Mouse (Mus musculus) CH12.LX (cell line): ENCODE data around the gene Ptprg. TPM values are rescaled to one million over a fixed set of nuclear protein-coding genes. Genes with fewer than 3 reads are reported as not detected.

Experiments used
- DNase-seq: peaks from one replicate; pipeline ENCODE4 v3.0.0-alpha.2; 2013; ENCODE audit errors: extremely low read depth
- H3K27ac ChIP-seq: 2 replicates; pipeline ENCODE4 v1.5.1; 2012; ENCODE audit warnings: low read depth, mild to moderate bottlenecking, control low read depth, moderate library complexity; ENCODE audit not compliant: insufficient read depth
- H3K27me3 ChIP-seq: replicated peaks from 2 replicates; pipeline ENCODE3; 2012; ENCODE audit warnings: inconsistent platforms
- H3K36me3 ChIP-seq, 2 experiments: replicated peaks in 1 of 2; 2 replicates each; pipeline versions ENCODE3 to v1.6.1; 2012; ENCODE audit warnings: inconsistent platforms in 1 of 2, low read length in 1 of 2, mild to moderate bottlenecking in 1 of 2, mixed read lengths in 1 of 2, moderate library complexity in 1 of 2; ENCODE audit not compliant: control insufficient read depth in 1 of 2, insufficient read depth in 1 of 2
- H3K4me1 ChIP-seq, 2 experiments: 2 replicates each; pipeline ENCODE4 v1.6.1; 2012; ENCODE audit warnings: inconsistent platforms in 1 of 2, moderate library complexity in 1 of 2; ENCODE audit not compliant: insufficient read depth in 2 of 2, control insufficient read depth in 1 of 2
- H3K4me2 ChIP-seq: 2 replicates; pipeline ENCODE4 v1.6.1; 2012; ENCODE audit warnings: low read depth, mild to moderate bottlenecking, control low read depth; ENCODE audit not compliant: poor library complexity, insufficient read depth, severe bottlenecking
- H3K4me3 ChIP-seq, 3 experiments: fragments of 150-350 bp in 1 of 3; sonication (generic) in 1 of 3; replicated peaks in 1 of 3; 2 replicates each; pipeline versions ENCODE3 to v1.5.1; 2011 to 2012; ENCODE audit warnings: low read depth in 2 of 3, low read length in 2 of 3, mild to moderate bottlenecking in 2 of 3, moderate library complexity in 2 of 3, control low read depth in 1 of 3, improper control_type of control experiment in 1 of 3, inconsistent platforms in 1 of 3, mixed read lengths in 1 of 3; ENCODE audit not compliant: poor library complexity in 1 of 3
- H3K79me2 ChIP-seq: replicated peaks from 2 replicates; pipeline ENCODE4 v1.6.1; 2012; ENCODE audit warnings: mild to moderate bottlenecking, moderate library complexity; ENCODE audit not compliant: control insufficient read depth, poor library complexity, insufficient read depth, severe bottlenecking; ENCODE audit errors: extremely low read depth
- H3K9ac ChIP-seq: 2 replicates; pipeline ENCODE4 v1.6.1; 2012; ENCODE audit warnings: low read depth, mild to moderate bottlenecking, control low read depth, moderate library complexity; ENCODE audit not compliant: insufficient read depth
- H3K9me3 ChIP-seq: replicated peaks from 2 replicates; pipeline ENCODE3; 2012; ENCODE audit warnings: low read length, inconsistent platforms, mixed read lengths
- BHLHE40 ChIP-seq: IDR thresholded peaks from 2 replicates; pipeline ENCODE4 v1.6.1; 2011; ENCODE audit warnings: mild to moderate bottlenecking, low read depth, low read length, improper control_type of control experiment
- CHD1 ChIP-seq: IDR thresholded peaks from 2 replicates; pipeline ENCODE4 v1.6.1; 2012; ENCODE audit warnings: low read depth, low read length, improper control_type of control experiment, inconsistent platforms
- E2F4 ChIP-seq: IDR thresholded peaks from 2 replicates; pipeline ENCODE4 v1.6.1; 2011; ENCODE audit warnings: low read depth, low read length, improper control_type of control experiment; ENCODE audit not compliant: insufficient replicate concordance
- ELF1 ChIP-seq: IDR thresholded peaks from 2 replicates; pipeline ENCODE4 v1.6.1; 2014; ENCODE audit warnings: low read depth, mild to moderate bottlenecking, inconsistent platforms, low read length, improper control_type of control experiment
- EP300 ChIP-seq: IDR thresholded peaks from 2 replicates; pipeline ENCODE4 v1.6.1; 2011; ENCODE audit warnings: low read length, improper control_type of control experiment
- IRF4 ChIP-seq: IDR thresholded peaks from 2 replicates; pipeline ENCODE4 v1.6.1; 2014; ENCODE audit warnings: low read depth, mild to moderate bottlenecking, inconsistent platforms, low read length, improper control_type of control experiment
- JUN ChIP-seq: IDR thresholded peaks from 2 replicates; pipeline ENCODE4 v1.6.1; 2011; ENCODE audit warnings: low read depth, mild to moderate bottlenecking, low read length, improper control_type of control experiment, moderate library complexity; ENCODE audit not compliant: insufficient read depth
- MAX ChIP-seq: IDR thresholded peaks from 2 replicates; pipeline ENCODE4 v1.6.1; 2011; ENCODE audit warnings: low read length, improper control_type of control experiment
- MEF2A ChIP-seq: IDR thresholded peaks from 2 replicates; pipeline ENCODE4 v1.6.1; 2014; ENCODE audit warnings: low read depth, mild to moderate bottlenecking, inconsistent platforms, low read length, improper control_type of control experiment, borderline replicate concordance
- MYC ChIP-seq: IDR thresholded peaks from 2 replicates; pipeline ENCODE4 v1.6.1; 2011; ENCODE audit warnings: low read depth, mild to moderate bottlenecking, improper control_type of control experiment, low read length
- PAX5 ChIP-seq: IDR thresholded peaks from 2 replicates; pipeline ENCODE4 v1.6.1; 2012; ENCODE audit warnings: low read length, inconsistent platforms, mixed read lengths
- POLR2A ChIP-seq: IDR thresholded peaks from 2 replicates; pipeline ENCODE4 v1.6.1; 2011; ENCODE audit warnings: low read depth, mild to moderate bottlenecking, improper control_type of control experiment, low read length
- POLR2AphosphoS2 ChIP-seq: IDR thresholded peaks from 2 replicates; pipeline ENCODE4 v1.6.1; 2011; ENCODE audit warnings: low read depth, low read length, improper control_type of control experiment
- SMC3 ChIP-seq: IDR thresholded peaks from 2 replicates; pipeline ENCODE4 v1.6.1; 2011; ENCODE audit warnings: low read depth, low read length, improper control_type of control experiment
- TCF12 ChIP-seq: IDR thresholded peaks from 2 replicates; pipeline ENCODE4 v1.6.1; 2014; ENCODE audit warnings: low read depth, mild to moderate bottlenecking, inconsistent platforms, low read length, improper control_type of control experiment
- UBTF ChIP-seq: IDR thresholded peaks from 2 replicates; pipeline ENCODE4 v1.6.1; 2012; ENCODE audit warnings: low read depth, mild to moderate bottlenecking, inconsistent platforms, low read length, improper control_type of control experiment, moderate library complexity
- USF1 ChIP-seq: IDR thresholded peaks from 2 replicates; pipeline ENCODE4 v1.6.1; 2014; ENCODE audit warnings: low read depth, mild to moderate bottlenecking, inconsistent platforms, low read length, improper control_type of control experiment
- ZKSCAN1 ChIP-seq: IDR thresholded peaks from 2 replicates; pipeline ENCODE4 v1.6.1; 2012; ENCODE audit warnings: low read depth, inconsistent platforms, low read length, improper control_type of control experiment, borderline replicate concordance
- ZNF384 ChIP-seq: IDR thresholded peaks from 2 replicates; pipeline ENCODE4 v1.6.1; 2012; ENCODE audit warnings: low read depth, low read length, improper control_type of control experiment, inconsistent platforms
- dilution Hi-C: fragments of 300-500 bp; cut with MboI; formaldehyde crosslinking; loops from 2 replicates; pipeline ENCODE4 v1.14.3; 2020; ENCODE audit warnings: low sequenced_read_pairs; ENCODE audit not compliant: extremely low pct_unique_long_range_greater_than_20kb, extremely low pct_ligation_motif_present
- in situ Hi-C: fragments of 300-500 bp; cut with MboI; formaldehyde crosslinking; loops from 3 replicates; pipeline ENCODE4 v1.14.3; 2019; ENCODE audit warnings: low sequenced_read_pairs, low pct_ligation_motif_present, low pct_unique_long_range_greater_than_20kb, mixed read lengths
- polyA plus RNA-seq: library from polyadenylated mRNA; unstranded; fragments of >175 nt; gene quantifications from 2 replicates; pipeline ENCODE4 v1.2.1, GENCODE M21; 2012; ENCODE audit warnings: low read depth; ENCODE audit not compliant: insufficient read length
- total RNA-seq, 2 experiments: library from RNA; depleted of rRNA; stranded (reverse); fragments of 300-350 nt in 1 of 2; fragments of >200 nt in 1 of 2; gene quantifications; 2 replicates each; pipeline ENCODE4 v1.2.3; 2012 to 2014

Ptprg gene
- total and polyA plus RNA-seq, 3 experiments, result 0.08 TPM; not detected in 2

- no peak for TF ChIP-seq JUN
- TF ChIP-seq, all 38 proteins: peak for 0
Observed at GRCm38 (mm10) chr14:12025812-12026728, 472.7 kb downstream of the Ptprg start (continued).

GRCm38 (mm10) chr14:12027247-12027646, 473.9 kb downstream of the Ptprg start:
- H3K36me3 ChIP-seq, result no peaks in the 10 kb centered on the region
- no peaks in the 10 kb centered on the region for H3K27me3 ChIP-seq
- no peak overlapping the region for H3K4me3 ChIP-seq
- no peaks in the 10 kb centered on the region for H3K4me1 ChIP-seq
- dilution Hi-C loops, result no loop called here
- peaks cover 3% of the 10 kb centered on the region for H3K9me3 ChIP-seq
- no peak for DNase-seq
- TF ChIP-seq EP300, result no peak
- TF ChIP-seq BHLHE40, result no peak
- TF ChIP-seq TCF12, result no peak
- no peak for TF ChIP-seq ZKSCAN1
- TF ChIP-seq ELF1, result no peak
- TF ChIP-seq MEF2A, result no peak
- TF ChIP-seq USF1, result no peak
- TF ChIP-seq MYC, result no peak
- in situ Hi-C loops, result no loop called here
- H3K79me2 ChIP-seq, result no peaks in the 10 kb centered on the region
- H3K4me2 ChIP-seq, result no peak overlapping the region
- no peak overlapping the region for H3K27ac ChIP-seq
- no peak overlapping the region for H3K9ac ChIP-seq

- peaks cover 3% of the 10 kb centered on the region for H3K9me3 ChIP-seq
- in situ Hi-C loops (no loop called here), dilution Hi-C loops (no loop called here)
- H3K79me2 ChIP-seq, result no peaks in the 10 kb centered on the region
- H3K27me3 ChIP-seq, result no peaks in the 10 kb centered on the region
- H3K4me1 ChIP-seq, result no peaks in the 10 kb centered on the region
- no peaks in the 10 kb centered on the region for H3K36me3 ChIP-seq
- H3K4me3 ChIP-seq, result no peak overlapping the region
- H3K27ac ChIP-seq, result no peak overlapping the region
- no peak for DNase-seq
- TF ChIP-seq SMC3, result no peak
- no peak for TF ChIP-seq E2F4
- TF ChIP-seq TCF12, result no peak
- no peak for TF ChIP-seq POLR2A
- TF ChIP-seq IRF4, result no peak
- TF ChIP-seq USF1, result no peak
- no peak for TF ChIP-seq UBTF
- no peak for TF ChIP-seq MYC
- TF ChIP-seq POLR2AphosphoS2, result no peak
- TF ChIP-seq CHD1, result no peak
- no peak for TF ChIP-seq MAX
- TF ChIP-seq ZNF384, result no peak
- TF ChIP-seq PAX5, result no peak
- H3K9ac ChIP-seq, result no peak overlapping the region
- no peak overlapping the region for H3K4me2 ChIP-seq
Observed at GRCm38 (mm10) chr14:12029926-12030325, 476.6 kb downstream of the Ptprg start.
